Mouse (Mus musculus) c-Kit-positive CD71-negative TER-119-negative erythroid progenitor cells, embryonic 14.5 days (primary cell): ENCODE data around the gene Zfp574.
"Not testable (repeated sequence)": the region's sequence is repeated elsewhere in the genome, so short reads cannot be mapped to it uniquely, and the experiment has no call there.

ENCODE experiments used
- DNase-seq: peaks from one replicate; pipeline ENCODE4 v3.0.0-alpha.2; 2013; ENCODE audit warnings: low read depth

Gene Zfp574

DNA sequence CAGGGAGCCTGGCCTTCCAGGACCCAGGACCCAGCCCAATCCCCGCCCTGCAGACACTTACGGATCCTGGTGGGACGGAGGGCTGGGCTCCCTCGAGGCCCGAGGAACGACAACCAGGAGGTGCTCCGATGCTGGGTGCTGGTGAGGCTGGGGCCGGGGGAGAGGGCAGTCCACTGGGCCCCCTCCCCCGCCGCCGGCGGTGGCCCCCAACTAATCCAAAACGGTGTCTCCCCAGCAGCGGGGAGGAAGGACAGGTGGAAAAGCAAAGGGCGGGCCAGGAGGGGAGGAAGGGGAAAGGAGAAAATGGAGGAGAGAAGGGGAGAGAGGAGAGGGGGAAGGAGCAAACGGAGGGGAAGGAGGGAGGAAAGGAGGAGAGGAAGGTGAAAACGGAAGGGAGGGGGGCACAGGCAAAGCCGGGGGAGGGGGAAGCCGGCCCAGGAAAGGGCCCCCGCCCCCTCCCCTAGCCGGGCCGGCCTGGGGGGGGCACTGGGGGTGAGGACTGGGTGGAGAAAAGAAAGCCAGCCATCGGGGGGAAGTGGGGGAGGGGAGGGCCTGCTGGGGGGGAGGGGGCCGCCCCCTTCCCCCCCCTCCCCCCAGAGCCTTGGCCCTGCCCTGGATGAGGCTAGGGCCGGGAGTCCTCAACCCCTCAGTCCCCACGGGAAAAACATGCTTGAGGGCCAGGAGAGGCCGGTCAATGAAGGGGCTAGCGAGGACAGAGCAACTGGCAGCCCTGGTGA, at the start of gene Zfp574, which contains the start of gene Grik5:
Gene Zfp574 (plus strand): TSS at position 589 of the 737 bp plus-strand sequence.
Gene Grik5 (minus strand): TSS at position 368 of the 737 bp plus-strand sequence.
- DNase-seq, result no peak

DNA sequence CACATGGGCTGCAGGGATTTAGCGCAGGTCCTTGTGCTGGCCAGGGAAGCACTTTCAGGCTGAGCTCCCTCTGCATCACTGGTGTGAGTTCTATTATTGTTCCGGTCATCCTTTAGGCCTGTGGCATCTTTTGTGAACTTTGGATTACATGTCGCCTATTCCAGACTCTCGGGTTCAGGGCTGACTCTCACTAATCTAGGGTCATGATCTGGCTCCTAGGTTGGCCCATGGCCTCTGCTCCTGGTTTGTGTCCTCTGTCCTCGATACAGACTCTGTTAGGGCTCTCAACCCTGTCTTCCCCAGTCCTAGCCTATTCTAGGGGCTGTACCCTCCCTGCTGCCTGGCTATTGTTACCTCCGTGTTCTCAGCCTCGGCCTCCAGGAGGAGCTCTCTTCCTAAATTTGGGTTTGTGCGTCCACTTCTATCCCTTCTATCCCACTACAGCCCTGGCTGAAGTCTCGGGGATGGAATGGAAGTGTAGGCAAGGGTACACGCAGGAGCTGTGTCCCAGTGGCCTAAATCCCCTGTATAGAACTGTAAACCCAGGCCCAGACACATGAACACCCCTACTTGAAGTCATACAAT, 46.4 kb upstream of the Zfp574 start:
- DNase-seq, result no peak

GRCm38 (mm10) chr7:25026452-25026851, 45.9 kb upstream of the Zfp574 start:
- DNase-seq, result no peak

- peak; percentile 80 for DNase-seq
These were observed 42.2 kb upstream of the Zfp574 start for GRCm38 (mm10) chr7:25030032-25030753.

GRCm38 (mm10) chr7:25031528-25031927, 40.8 kb upstream of the Zfp574 start:
- no peak for DNase-seq

GRCm38 (mm10) chr7:25034796-25035195, 37.6 kb upstream of the Zfp574 start:
- DNase-seq, result no peak

DNA sequence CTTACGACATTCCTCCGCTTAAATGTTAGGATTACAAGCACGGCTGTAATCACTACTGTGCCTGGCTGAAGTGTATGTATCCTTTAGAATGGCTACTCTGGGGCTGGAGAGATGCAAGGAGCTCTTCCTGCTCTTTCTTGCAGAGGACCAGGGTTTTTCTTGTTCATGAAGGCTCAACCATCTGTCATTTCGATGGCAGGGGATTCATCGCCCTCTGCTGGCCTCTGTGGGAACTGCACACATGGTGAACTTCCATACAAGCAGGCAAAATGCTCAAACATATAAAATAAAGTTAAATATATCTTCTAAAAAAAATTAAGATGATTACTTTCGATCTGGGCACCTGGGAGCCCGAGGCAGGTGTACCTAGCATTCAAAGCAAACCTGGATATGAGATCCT, 36.5 kb upstream of the Zfp574 start:
- DNase-seq, result peak; percentile 62

- no peak for DNase-seq
These were observed 30.4 kb upstream of the Zfp574 start for GRCm38 (mm10) chr7:25041921-25042320.

DNA sequence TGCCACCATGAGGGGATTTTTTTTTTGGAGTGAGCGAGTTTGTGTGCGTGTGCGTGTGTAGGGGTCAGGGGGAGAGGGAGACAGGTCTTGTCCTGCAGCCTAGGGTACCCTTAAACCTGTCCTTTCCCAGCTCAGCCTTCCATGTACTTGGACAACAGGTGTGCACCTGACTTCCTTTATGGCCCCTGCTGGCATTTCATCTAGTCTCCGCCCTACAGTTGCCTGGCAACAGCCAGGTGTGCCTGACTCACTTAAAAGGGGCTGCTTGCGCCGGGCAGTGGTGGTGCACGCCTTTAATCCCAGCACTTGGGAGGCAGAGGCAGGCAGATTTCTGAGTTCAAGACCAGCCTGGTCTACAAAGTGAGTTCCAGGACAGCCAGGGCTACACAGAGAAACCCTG, 27.8 kb upstream of the Zfp574 start:
- DNase-seq, result not testable (repeated sequence)

- DNase-seq, result no peak
These were observed 25.0 kb upstream of the Zfp574 start for GRCm38 (mm10) chr7:25047363-25047762.

DNA sequence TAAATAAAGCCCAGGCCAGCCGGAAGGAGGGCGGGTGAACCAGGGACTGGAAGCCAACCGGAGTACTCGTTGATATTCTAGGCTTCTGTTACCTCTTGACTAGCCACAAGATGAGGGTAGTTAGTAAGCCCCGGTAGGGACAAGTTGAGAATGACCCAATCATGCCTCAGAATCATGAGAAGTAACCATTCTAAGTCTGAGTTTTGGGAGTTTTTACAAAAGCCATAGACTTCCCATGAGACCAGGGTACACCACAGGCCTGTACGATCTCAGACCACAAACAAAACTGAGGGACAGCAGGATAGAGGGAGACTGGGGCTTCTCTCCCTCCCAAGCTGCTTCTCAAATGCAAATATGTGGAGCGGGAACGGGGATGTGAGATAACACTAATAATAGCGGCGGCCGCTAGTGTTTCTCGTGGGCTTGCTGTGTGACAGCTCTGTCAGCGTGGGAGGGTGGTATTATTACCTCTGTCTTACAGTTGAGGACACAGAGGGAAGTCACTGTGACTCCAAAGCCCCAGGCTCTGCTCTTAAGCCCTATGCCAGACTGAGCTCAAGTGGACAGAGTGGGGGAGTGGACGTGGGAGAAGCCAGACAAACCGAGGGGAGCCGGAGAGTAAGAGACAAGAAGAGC, 23.0 kb upstream of the Zfp574 start:
- no peak for DNase-seq

DNA sequence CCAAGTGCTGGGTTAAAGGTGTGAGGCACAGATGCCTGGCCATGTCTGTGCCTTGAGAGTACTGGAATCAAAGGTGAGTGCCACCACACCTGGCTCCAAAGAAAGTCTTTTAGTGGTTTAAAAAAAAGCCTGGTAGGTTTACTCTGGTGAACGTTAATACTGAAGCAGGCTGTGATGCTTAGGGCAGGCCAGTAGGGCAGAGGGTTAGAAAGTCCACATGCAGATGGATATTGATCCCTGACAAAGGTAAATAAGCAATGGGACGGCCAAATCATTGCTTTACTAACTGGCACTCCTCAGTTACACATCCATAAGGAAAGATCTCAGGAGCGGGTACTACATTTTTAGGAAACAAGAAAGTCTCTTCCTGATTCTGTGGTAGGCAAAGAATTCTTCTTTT, 19.8 kb upstream of the Zfp574 start:
- no peak for DNase-seq

- no peak for DNase-seq
These were observed 15.4 kb upstream of the Zfp574 start for GRCm38 (mm10) chr7:25056951-25057350.

DNA sequence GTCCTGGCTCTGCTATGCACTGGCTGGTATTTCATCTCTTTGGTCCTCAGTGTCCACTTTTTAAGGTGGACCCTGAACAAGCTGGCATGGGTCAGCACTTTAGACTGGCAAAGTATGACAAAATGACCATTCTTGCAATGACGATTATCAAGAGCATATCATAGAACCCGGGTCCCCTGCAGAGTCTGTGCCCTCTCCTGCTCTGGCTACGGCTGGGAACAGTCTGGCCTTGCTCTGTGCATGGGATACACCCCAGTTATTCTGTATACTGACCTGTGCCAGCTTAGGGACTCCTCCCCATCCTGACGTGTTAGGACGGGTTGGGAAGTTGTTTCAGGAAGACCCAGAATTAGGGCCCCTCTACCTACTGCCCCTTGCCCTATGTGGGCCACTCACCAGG, 14.5 kb upstream of the Zfp574 start:
- no peak for DNase-seq

- no peak for DNase-seq
These were observed 14.0 kb upstream of the Zfp574 start for GRCm38 (mm10) chr7:25058394-25058793.

GRCm38 (mm10) chr7:25058836-25059235, 13.5 kb upstream of the Zfp574 start:
- DNase-seq, result no peak

DNA sequence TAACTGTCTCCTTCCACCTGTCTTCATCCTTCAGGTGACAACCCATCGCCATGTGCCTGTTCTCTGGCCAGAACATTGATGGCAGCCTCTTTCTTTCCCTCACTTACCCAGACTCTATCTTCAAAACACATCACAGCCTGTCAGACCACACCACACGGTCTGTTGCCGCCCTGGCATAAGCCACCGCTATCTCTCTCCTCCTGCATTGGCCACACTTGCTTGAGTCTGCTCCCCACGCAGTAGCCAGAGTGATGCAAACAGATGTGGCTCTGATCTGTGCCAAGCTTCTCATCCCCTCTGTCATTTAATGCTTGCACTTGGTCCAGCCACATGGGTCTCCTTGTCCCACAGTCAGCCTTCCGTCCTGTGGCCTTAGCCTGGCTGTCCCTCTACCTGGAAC, 9.0 kb upstream of the Zfp574 start:
- no peak for DNase-seq

- DNase-seq, result no peak
These were observed 8.5 kb upstream of the Zfp574 start for GRCm38 (mm10) chr7:25063900-25064299.

DNA sequence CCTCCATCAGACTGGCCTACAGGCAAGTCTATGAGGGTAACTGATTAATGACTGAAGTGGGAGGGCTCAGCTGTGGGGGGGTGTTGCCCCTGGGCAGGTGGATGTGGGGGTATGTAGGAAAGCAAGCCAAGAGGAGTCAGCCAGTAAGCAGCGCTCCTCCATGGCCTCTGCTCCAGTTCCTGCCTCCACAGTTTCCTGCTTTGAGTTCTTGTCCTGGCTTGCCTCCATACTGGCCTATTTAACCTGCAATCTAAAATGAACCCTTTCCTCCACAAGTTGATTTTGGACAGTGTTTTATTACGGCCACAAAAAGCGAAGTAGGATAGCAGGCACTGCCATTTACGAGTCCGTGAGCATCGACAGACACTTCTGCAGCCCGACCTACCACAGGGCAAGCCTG, 5.0 kb upstream of the Zfp574 start:
- DNase-seq, result no peak

DNA sequence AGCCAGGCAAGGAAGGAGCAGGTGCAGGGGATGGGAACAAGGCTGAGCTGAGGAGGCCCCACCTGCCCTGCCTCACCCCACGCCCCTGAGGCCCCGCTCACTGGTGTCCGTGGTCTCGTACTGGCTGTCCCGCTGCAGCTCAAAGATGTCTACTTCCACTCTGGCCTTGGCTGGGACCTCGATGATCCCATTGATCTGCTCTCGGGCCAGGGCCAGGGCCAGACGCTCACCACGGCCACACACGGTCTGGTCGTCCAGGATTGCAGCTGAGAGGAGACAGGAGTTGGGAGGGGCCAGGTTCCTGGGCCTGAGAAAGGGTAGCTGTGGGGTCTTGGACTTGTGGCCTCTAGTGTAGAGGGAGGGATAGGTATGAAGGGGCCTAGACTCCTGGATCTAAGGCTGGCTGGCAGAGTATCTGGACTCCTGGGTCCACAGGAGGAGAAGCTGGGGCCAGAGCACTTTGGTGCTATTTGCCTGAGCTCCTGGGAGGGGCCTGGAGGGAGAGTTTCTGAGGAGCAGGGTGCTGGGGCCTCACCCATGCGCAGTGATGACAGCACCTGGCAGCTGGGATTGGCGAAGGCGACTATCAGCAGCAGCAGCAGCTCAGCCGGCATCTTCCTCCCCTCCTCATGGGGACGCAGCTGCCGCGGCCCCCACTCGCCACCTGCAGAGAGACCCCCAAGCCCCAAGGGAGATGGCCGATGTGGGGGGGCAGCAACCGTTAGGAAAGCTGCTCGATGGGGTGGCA, 4.3 kb upstream of the Zfp574 start:
- DNase-seq, result no peak

GRCm38 (mm10) chr7:25068724-25069123, 3.6 kb upstream of the Zfp574 start:
- DNase-seq, result no peak
